Mouse (Mus musculus) erythroblast, embryonic 14.5 days (primary cell): ENCODE data around the gene Prokr2.

Experiments
- GATA1 ChIP-seq: IDR thresholded peaks from 2 replicates; pipeline ENCODE4 v1.6.1; 2012; ENCODE audit warnings: low read length, inconsistent platforms, mixed read lengths
- TAL1 ChIP-seq: IDR thresholded peaks from 3 replicates; pipeline ENCODE4 v1.6.1; 2012; ENCODE audit warnings: low read length, inconsistent platforms, mixed read lengths

DNA sequence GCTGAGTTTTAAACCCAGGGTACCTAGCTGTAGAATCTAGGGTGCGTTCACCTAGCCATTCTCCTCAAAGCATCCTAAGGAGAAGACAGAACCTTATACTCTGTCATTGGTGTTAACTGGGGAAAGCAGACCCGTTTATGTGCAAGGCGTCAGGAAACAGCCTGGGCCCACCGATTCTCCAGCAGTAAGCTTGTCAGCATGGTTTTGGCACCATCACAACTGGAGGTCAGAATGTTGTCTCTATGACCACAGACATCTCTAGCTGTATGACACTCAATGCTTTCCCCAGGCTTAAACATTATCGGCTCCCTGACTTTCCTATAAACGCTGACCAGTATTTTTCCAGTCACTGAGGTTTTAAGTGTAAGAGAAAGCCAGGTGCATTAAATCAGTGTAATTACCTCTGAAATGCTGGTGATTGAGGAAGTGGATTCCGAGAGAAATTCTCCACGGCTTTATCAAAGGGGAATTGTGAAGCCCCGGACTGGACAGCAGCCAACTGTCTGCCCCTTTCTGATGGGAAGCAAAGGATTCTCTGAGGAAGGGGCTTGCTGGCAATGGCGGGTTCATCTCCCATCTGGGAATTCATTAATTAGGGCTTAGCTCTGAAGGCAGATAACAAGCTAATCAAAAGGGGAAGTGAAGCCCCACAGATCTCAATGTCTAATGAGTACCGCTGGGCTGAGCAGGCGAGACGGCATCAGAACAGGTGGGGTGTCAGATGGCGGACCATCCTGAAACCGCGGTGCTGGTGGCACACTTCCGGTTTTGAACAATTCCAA lies 42.1 kb upstream of the Prokr2 start:
- TF ChIP-seq TAL1 (no peak), GATA1 (no peak)
